Mouse (Mus musculus) cortical plate, adult 2 months (tissue): ENCODE data around the gene Ndrg3. TPM values are rescaled to one million over a fixed set of nuclear protein-coding genes. Genes with fewer than 3 reads are reported as not detected.

ENCODE experiments used
- H3K27ac ChIP-seq: fragments of 200-500 bp; 2 replicates; pipeline ENCODE4 v1.5.1; 2012; ENCODE audit warnings: low read length, control low read depth, inconsistent platforms; ENCODE audit not compliant: insufficient read depth
- H3K4me1 ChIP-seq: fragments of 200-500 bp; 2 replicates; pipeline ENCODE4 v1.6.1; 2011; ENCODE audit warnings: low read length; ENCODE audit not compliant: control insufficient read depth, insufficient read depth
- H3K4me3 ChIP-seq: fragments of 200-500 bp; 2 replicates; pipeline ENCODE4 v1.5.1; 2011; ENCODE audit warnings: mild to moderate bottlenecking, low read length, control low read depth; ENCODE audit not compliant: insufficient read depth
- CTCF ChIP-seq: fragments of 200-500 bp; IDR thresholded peaks from 2 replicates; pipeline ENCODE4 v1.5.1; 2011; ENCODE audit warnings: mild to moderate bottlenecking, control low read depth, low read length; ENCODE audit not compliant: insufficient read depth; ENCODE audit errors: extremely low read depth
- POLR2A ChIP-seq: fragments of 200-500 bp; IDR thresholded peaks from 2 replicates; pipeline ENCODE4 v1.6.1; 2011; ENCODE audit warnings: mild to moderate bottlenecking, low read length, control low read depth; ENCODE audit not compliant: insufficient read depth; ENCODE audit errors: extremely low read depth
- polyA plus RNA-seq: library from polyadenylated mRNA; depleted of rRNA; stranded (reverse); fragments of >200 nt; gene quantifications from 2 replicates; pipeline ENCODE4 v1.2.3, GENCODE M21; 2012; rRNA removed

Gene Ndrg3
- polyA plus RNA-seq: 585 and 611 TPM in 2 replicates

GRCm38 (mm10) chr2:156991470-156992319 is at the start of gene Ndrg3:
TSS of gene Ndrg3 (minus strand) at chr2:156992056.
- peak within 1 kb of the TSS; percentile 98 for H3K4me3 ChIP-seq
- H3K4me1 ChIP-seq: peaks cover 4% of the 10 kb centered on the region; the same call in 1 of the 2 replicates
- H3K27ac ChIP-seq: peak within 1 kb of the TSS; percentile 79
- TF ChIP-seq CTCF (no peak), POLR2A (peak; percentile 71; the same call in 1 of the 2 replicates)

GRCm38 (mm10) chr2:157041421-157041820 is 49.6 kb upstream of the Ndrg3 start:
- Histone ChIP-seq H3K4me3 (no peak overlapping the region), H3K4me1 (no peaks in the 10 kb centered on the region), H3K27ac (no peak overlapping the region)
- TF ChIP-seq CTCF: no peak
- TF ChIP-seq POLR2A: no peak

GRCm38 (mm10) chr2:157040649-157041046 is 48.8 kb upstream of the Ndrg3 start:
- peak overlapping the region; percentile 18; the same call in 1 of the 2 replicates for H3K27ac ChIP-seq
- H3K4me3 ChIP-seq: no peak overlapping the region
- TF ChIP-seq POLR2A: no peak
- no peak for TF ChIP-seq CTCF
- no peaks in the 10 kb centered on the region for H3K4me1 ChIP-seq

- no peak overlapping the region for H3K4me3 ChIP-seq
- H3K27ac ChIP-seq: no peak overlapping the region; the same call in 1 of the 2 replicates
- no peaks in the 10 kb centered on the region for H3K4me1 ChIP-seq
- TF ChIP-seq POLR2A (no peak), CTCF (0 out of 2 replicates have a peak, but pooled peaks have one; percentile 11)
Measured at GRCm38 (mm10) chr2:157039900-157040648, 48.2 kb upstream of the Ndrg3 start.

GRCm38 (mm10) chr2:157037303-157037702 is 45.4 kb upstream of the Ndrg3 start:
- TF ChIP-seq POLR2A (no peak), CTCF (no peak)
- Histone ChIP-seq H3K27ac (no peak overlapping the region), H3K4me1 (no peaks in the 10 kb centered on the region)

GRCm38 (mm10) chr2:157036400-157036799 is 44.5 kb upstream of the Ndrg3 start:
- Histone ChIP-seq H3K27ac (no peak overlapping the region), H3K4me3 (no peak overlapping the region), H3K4me1 (no peaks in the 10 kb centered on the region)
- TF ChIP-seq CTCF: no peak
- no peak for TF ChIP-seq POLR2A

More at GRCm38 (mm10) chr2:157037303-157037702, 45.4 kb upstream of the Ndrg3 start:
- no peak overlapping the region for H3K4me3 ChIP-seq

- Histone ChIP-seq H3K4me3 (no peak overlapping the region), H3K4me1 (no peaks in the 10 kb centered on the region), H3K27ac (no peak overlapping the region)
- TF ChIP-seq CTCF: no peak
- no peak for TF ChIP-seq POLR2A
Measured at GRCm38 (mm10) chr2:157035371-157035770, 43.5 kb upstream of the Ndrg3 start.

GRCm38 (mm10) chr2:157030804-157031203 is 38.9 kb upstream of the Ndrg3 start:
- Histone ChIP-seq H3K27ac (no peak overlapping the region), H3K4me3 (no peak overlapping the region), H3K4me1 (no peaks in the 10 kb centered on the region)
- TF ChIP-seq CTCF: peak; percentile 87
- TF ChIP-seq POLR2A: no peak

GRCm38 (mm10) chr2:157028261-157028660 is 36.4 kb upstream of the Ndrg3 start:
- TF ChIP-seq POLR2A: no peak
- no peak for TF ChIP-seq CTCF
- no peaks in the 10 kb centered on the region for H3K4me1 ChIP-seq
- no peak overlapping the region for H3K4me3 ChIP-seq
- H3K27ac ChIP-seq: no peak overlapping the region
